Mouse (Mus musculus) splenic B cell, adult 2 months (primary cell): Measurements from ENCODE around the gene Aff1.

ENCODE experiments used
- DNase-seq: peaks from one replicate; pipeline ENCODE4 v3.0.0-alpha.2; 2011; ENCODE audit warnings: low read depth, low spot score
- H3K27me3 ChIP-seq: 2 replicates; pipeline ENCODE4 v1.6.1; 2012; ENCODE audit warnings: mild to moderate bottlenecking, low read length, moderate library complexity, mixed read lengths; ENCODE audit not compliant: control insufficient read depth, poor library complexity, insufficient read depth, severe bottlenecking
- H3K36me3 ChIP-seq: 2 replicates; pipeline ENCODE4 v1.6.1; 2012; ENCODE audit warnings: mild to moderate bottlenecking, low read length, moderate library complexity, mixed read lengths; ENCODE audit not compliant: control insufficient read depth, poor library complexity, insufficient read depth, severe bottlenecking

Aff1 gene

DNA sequence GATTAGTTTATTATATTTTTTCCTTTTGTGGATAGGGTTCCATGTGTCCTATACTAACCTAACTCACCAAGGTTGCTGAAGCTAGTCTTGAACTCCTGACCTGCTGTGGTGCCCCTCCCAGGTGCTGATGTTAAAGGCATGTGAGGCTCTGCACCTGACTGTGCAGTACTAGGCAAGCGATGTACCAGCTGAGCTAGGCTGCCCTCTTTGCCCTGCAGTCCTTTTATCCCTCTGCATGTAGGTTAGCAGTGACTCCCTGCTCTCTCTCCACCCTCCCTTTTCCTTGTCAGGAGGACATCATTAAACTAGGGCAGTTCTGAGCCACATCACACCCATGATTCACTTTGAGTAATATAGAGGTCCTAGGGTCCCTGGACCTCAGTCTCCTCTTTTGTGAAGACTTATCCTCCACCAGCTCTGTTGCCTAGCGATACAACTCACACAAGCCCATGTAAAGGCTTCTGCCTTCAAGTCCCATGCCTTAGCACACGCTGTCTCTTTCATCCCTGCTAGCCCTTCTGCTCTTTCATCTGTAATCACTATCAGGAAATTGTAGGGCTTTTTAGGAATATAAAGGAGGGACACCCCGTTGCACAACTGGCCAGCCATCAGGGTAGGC lies 35.7 kb downstream of the Aff1 start:
- DNase-seq = no peak
- no peaks in the 10 kb centered on the region for H3K27me3 ChIP-seq
- no peaks in the 10 kb centered on the region for H3K36me3 ChIP-seq

- Histone ChIP-seq H3K36me3 (no peaks in the 10 kb centered on the region), H3K27me3 (no peaks in the 10 kb centered on the region)
- no peak for DNase-seq
These were observed 37.1 kb downstream of the Aff1 start for GRCm38 (mm10) chr5:103729225-103729624.

GRCm38 (mm10) chr5:103730142-103730541 lies 38.0 kb downstream of the Aff1 start:
- Histone ChIP-seq H3K36me3 (no peaks in the 10 kb centered on the region), H3K27me3 (no peaks in the 10 kb centered on the region)

GRCm38 (mm10) chr5:103730727-103731126 lies 38.6 kb downstream of the Aff1 start:
- no peaks in the 10 kb centered on the region for H3K27me3 ChIP-seq
- no peak for DNase-seq
- H3K36me3 ChIP-seq = no peaks in the 10 kb centered on the region

More at GRCm38 (mm10) chr5:103730142-103730541, 38.0 kb downstream of the Aff1 start:
- DNase-seq = no peak

- Histone ChIP-seq H3K36me3 (no peaks in the 10 kb centered on the region; the same call in 1 of the 2 replicates), H3K27me3 (no peaks in the 10 kb centered on the region)
- DNase-seq = peak; percentile 63
These were observed 40.4 kb downstream of the Aff1 start for GRCm38 (mm10) chr5:103732581-103732980.

DNA sequence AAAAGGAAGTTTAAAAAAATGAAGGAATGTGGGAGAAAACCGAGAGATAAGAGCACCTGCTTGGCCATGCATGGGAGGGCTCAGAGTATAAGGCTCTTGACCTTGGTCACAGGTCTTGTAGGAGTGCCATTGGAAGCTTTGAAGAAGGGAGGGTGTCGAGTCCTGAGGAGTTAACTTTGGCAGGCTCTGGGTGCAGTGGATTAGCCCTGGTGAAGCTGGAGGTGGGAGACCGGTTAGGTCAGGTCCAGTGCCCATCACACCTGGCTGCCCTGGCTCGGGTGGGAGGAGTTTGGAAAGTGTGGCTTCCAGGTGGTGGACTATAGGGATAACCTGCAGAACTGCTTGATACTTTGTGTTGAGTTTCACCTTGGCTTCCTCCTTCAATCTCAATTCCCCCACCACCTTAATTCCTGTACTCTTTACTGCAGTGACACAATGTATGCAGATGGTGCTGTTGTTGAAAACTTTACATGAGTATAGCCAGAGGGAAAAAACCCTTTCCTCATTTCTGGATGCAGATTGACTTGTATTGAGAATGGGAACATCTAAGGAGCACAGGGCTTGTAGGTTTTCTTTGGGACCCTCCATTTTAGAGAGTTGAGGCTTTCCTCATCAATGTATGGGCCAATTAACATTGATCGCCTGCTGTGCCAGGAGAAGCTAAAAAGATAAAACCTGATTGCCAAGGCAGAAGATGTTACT lies 43.4 kb downstream of the Aff1 start:
- no peaks in the 10 kb centered on the region for H3K27me3 ChIP-seq
- DNase-seq = no peak
- no peaks in the 10 kb centered on the region; the same call in 1 of the 2 replicates for H3K36me3 ChIP-seq

DNA sequence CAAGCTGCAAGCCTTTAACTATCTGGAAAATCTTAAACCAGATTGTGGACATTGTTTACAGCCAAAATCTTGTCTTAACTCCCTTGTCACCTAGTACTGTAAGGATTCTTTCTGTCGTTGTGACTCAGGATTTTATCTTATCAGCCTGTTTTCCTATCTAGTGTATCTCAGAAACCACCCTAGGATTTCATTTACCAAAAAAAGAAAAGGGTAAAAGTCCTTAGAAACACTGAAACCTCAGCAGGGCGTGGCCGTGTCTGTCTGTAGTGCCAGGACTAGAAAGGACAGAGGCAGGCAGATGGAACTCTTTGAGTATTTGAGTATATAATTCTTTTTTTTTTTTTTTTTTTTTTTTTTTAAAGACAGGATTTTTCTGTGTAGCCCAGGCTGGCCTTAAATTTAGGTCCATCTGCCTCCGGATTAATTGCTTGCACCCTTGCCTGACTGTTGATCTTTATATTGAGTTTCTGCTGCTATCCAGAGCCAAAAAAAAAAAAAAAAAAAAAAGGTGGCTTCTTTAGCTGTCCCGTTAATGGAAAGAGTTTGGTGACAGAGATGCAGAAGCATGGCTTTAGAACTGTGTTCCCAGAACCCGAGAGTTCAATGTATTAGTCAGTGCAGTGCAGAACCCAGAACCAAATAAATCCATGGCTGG lies 44.5 kb downstream of the Aff1 start:
- DNase-seq = no peak
- no peaks in the 10 kb centered on the region for H3K27me3 ChIP-seq
- H3K36me3 ChIP-seq = no peaks in the 10 kb centered on the region; the same call in 1 of the 2 replicates

- Histone ChIP-seq H3K27me3 (no peaks in the 10 kb centered on the region), H3K36me3 (no peaks in the 10 kb centered on the region; the same call in 1 of the 2 replicates)
- no peak for DNase-seq
These were observed 45.3 kb downstream of the Aff1 start for GRCm38 (mm10) chr5:103737208-103738066.

DNA sequence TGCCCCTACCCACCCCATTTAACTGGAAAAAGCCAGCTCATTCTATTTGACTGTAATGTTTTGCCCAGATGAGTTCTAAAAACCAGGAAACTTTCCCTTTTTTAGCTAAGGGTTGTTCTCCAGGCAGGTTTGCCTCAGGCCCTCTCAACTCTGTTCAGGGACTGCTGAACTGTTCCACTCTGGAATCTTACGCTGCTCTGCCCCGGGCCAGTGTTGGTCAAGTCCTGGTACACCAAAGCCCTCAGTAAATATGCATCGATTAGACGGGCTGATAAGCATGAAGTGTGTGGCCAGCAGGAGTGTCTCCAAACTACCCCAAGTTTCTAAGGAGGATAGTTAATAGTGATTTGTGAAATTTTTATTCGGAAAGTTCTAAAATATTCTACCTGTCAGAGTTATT lies 46.3 kb downstream of the Aff1 start:
- no peak for DNase-seq
- Histone ChIP-seq H3K27me3 (no peaks in the 10 kb centered on the region), H3K36me3 (no peaks in the 10 kb centered on the region; the same call in 1 of the 2 replicates)

GRCm38 (mm10) chr5:103739163-103739562 lies 47.0 kb downstream of the Aff1 start:
- H3K36me3 ChIP-seq = no peaks in the 10 kb centered on the region; the same call in 1 of the 2 replicates
- DNase-seq = no peak
- no peaks in the 10 kb centered on the region for H3K27me3 ChIP-seq

- H3K27me3 ChIP-seq = no peaks in the 10 kb centered on the region
- no peaks in the 10 kb centered on the region; the same call in 1 of the 2 replicates for H3K36me3 ChIP-seq
- DNase-seq = no peak
These were observed 48.1 kb downstream of the Aff1 start for GRCm38 (mm10) chr5:103740093-103740902.

- DNase-seq = no peak
- Histone ChIP-seq H3K36me3 (no peaks in the 10 kb centered on the region; the same call in 1 of the 2 replicates), H3K27me3 (no peaks in the 10 kb centered on the region)
These were observed 48.7 kb downstream of the Aff1 start for GRCm38 (mm10) chr5:103740903-103741246.

GRCm38 (mm10) chr5:103741443-103741842 lies 49.3 kb downstream of the Aff1 start:
- H3K36me3 ChIP-seq = no peaks in the 10 kb centered on the region; the same call in 1 of the 2 replicates
- H3K27me3 ChIP-seq = no peaks in the 10 kb centered on the region
- DNase-seq = peak; percentile 55

- Histone ChIP-seq H3K36me3 (no peaks in the 10 kb centered on the region; the same call in 1 of the 2 replicates), H3K27me3 (no peaks in the 10 kb centered on the region)
- DNase-seq = no peak
These were observed 49.8 kb downstream of the Aff1 start for GRCm38 (mm10) chr5:103741992-103742391.
